Mouse (Mus musculus): ENCODE data around the gene Tgm4. TPM values are rescaled to one million over a fixed set of nuclear protein-coding genes. Genes with fewer than 3 reads are reported as not detected.

The Tgm4 gene
- total RNA-seq (2023): 1.8 TPM

GRCm38 (mm10) chr9:123034426-123034825, at the start of gene Tgm4:
Tgm4 (plus strand) TSS chr9:123034726.

GRCm38 (mm10) chr9:123020995-123021631, 13.4 kb upstream of the Tgm4 start, which contains the start of gene Tmem42:
Tmem42 (plus strand) TSS chr9:123021326.

GRCm38 (mm10) chr9:123112805-123113521, 78.4 kb downstream of the Tgm4 start, which contains the start of the genes Zdhhc3 and Exosc7:
Zdhhc3 (minus strand) TSS chr9:123113205.
Exosc7 (plus strand) TSS chr9:123113215.

Other genes starting within 250 kb of the Tgm4 start
- gene Tcaim, start 229.2 kb upstream of the Tgm4 start, total RNA-seq (2023): 12.7 TPM
- not detected for gene Gm35549, start 190.7 kb upstream of the Tgm4 start, total RNA-seq (2023)
- 129 TPM for gene Zfp445, start 168.7 kb upstream of the Tgm4 start, total RNA-seq (2023)
- 4.1 TPM for gene Zkscan7, start 149.0 kb upstream of the Tgm4 start, total RNA-seq (2023)
- not detected for gene Zfp105, start 111.7 kb upstream of the Tgm4 start, total RNA-seq (2023)
- gene 1110059G10Rik, start 83.7 kb upstream of the Tgm4 start, total RNA-seq (2023): 31.4 TPM
- gene Kif15, start 83.7 kb upstream of the Tgm4 start, total RNA-seq (2023): 1.6 TPM
- gene Tmem42, start 13.4 kb upstream of the Tgm4 start, total RNA-seq (2023): 28.6 TPM
- gene Zdhhc3, start 78.5 kb downstream of the Tgm4 start, total RNA-seq (2023): 53.6 TPM
- 56.1 TPM for gene Exosc7, start 78.5 kb downstream of the Tgm4 start, total RNA-seq (2023)
- gene Clec3b, start 116.2 kb downstream of the Tgm4 start, total RNA-seq (2023): not detected
- not detected for gene Cdcp1, start 181.3 kb downstream of the Tgm4 start, total RNA-seq (2023)
- gene Tmem158, start 226.0 kb downstream of the Tgm4 start, total RNA-seq (2023): 0.70 TPM

Measured in CD8-positive naive resting alpha-beta T cell, adult 57 days (primary cell).